Mouse (Mus musculus) hindbrain, postnatal 0 days (tissue): ENCODE measurements around the gene Slc4a2. TPM values are rescaled to one million over a fixed set of nuclear protein-coding genes. Genes with fewer than 3 reads are reported as not detected.

Experiments used
- ATAC-seq: fragments of 200-750 bp; cut with Nextera tagmentation; 2 replicates; pipeline ENCODE4 v1.8.0; 2017; ENCODE audit warnings: mild to moderate bottlenecking, moderate TSS enrichment, moderate library complexity
- DNase-seq: peaks from one replicate; pipeline ENCODE4 v3.0.0-alpha.2; 2015; ENCODE audit warnings: low spot score
- H3K27ac ChIP-seq: fragments of 300-500 bp; sonication (generic); 2 replicates; pipeline ENCODE4 v1.5.1; 2014; ENCODE audit warnings: mild to moderate bottlenecking
- H3K27me3 ChIP-seq: fragments of 300-500 bp; sonication (generic); 2 replicates; pipeline ENCODE4 v1.6.1; 2014; ENCODE audit warnings: low read length, mixed read lengths; ENCODE audit not compliant: insufficient read depth
- H3K36me3 ChIP-seq: fragments of 300-500 bp; sonication (generic); 2 replicates; pipeline ENCODE4 v1.6.1; 2014; ENCODE audit warnings: low read length, mixed read lengths; ENCODE audit not compliant: insufficient read depth
- H3K4me1 ChIP-seq: fragments of 300-500 bp; sonication (generic); 2 replicates; pipeline ENCODE4 v1.6.1; 2014; ENCODE audit warnings: antibody characterized with exemption, low read length, mixed read lengths; ENCODE audit not compliant: insufficient read depth
- H3K4me2 ChIP-seq: fragments of 300-500 bp; sonication (generic); 2 replicates; pipeline ENCODE4 v1.6.1; 2014; ENCODE audit warnings: low read depth, mild to moderate bottlenecking, low read length, moderate library complexity, mixed read lengths
- H3K4me3 ChIP-seq: fragments of 300-500 bp; sonication (generic); 2 replicates; pipeline ENCODE4 v1.5.1; 2014; ENCODE audit warnings: low read length
- H3K9ac ChIP-seq: fragments of 300-500 bp; sonication (generic); replicated peaks from 2 replicates; pipeline ENCODE4 v1.6.1; 2014; ENCODE audit warnings: mild to moderate bottlenecking, low read length, moderate library complexity, mixed read lengths
- H3K9me3 ChIP-seq: fragments of 300-500 bp; sonication (generic); 2 replicates; pipeline ENCODE4 v1.6.1; 2016; ENCODE audit warnings: low read length, mixed read lengths
- CTCF ChIP-seq: IDR thresholded peaks from 2 replicates; pipeline ENCODE4 v1.5.1; 2016; ENCODE audit warnings: antibody characterized with exemption, control low read depth, low read depth
- WGBS: fragments of 180-500 bp; shearing (Covaris S2); extraction: QIAGEN DNeasy Blood & Tissue Kit; methylation state at CpG from one replicate; pipeline ENCODE4 v1.1.7; 2014; 5-methylcytosine and 5-hydroxymethylcytosine counted together
- polyA plus RNA-seq: library from polyadenylated mRNA; unstranded; fragments of >200 nt; fragmentation: Nextera tagmentation; extraction: Ambion mirVana; gene quantifications from 2 replicates; pipeline ENCODE4 v1.2.1, GENCODE M21; 2015
- total RNA-seq: library from RNA; depleted of rRNA; stranded (reverse); fragments of >200 nt; gene quantifications from 2 replicates; pipeline ENCODE4 v1.2.3, GENCODE M21; 2014

Slc4a2 gene
- total and polyA plus RNA-seq, 2 experiments from 2014 or later: 17.8 to 44.4 TPM

DNA sequence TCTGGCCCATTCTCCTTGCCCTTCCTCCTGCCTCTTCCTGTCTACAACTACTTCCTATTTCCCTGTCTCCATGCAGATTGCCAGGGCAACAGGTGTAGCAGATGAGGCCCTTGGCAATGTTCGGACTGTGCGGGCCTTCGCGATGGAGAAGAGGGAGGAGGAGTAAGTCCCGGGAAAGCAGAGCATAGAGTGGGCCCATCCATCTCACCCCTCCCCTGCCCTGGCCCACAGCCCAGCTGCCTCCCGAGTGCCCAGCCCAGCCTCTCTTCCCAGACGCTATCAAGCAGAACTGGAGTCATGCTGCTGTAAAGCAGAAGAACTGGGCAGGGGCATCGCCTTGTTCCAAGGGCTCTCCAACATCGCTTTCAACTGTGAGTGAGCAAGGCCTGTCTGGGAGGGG, 21.7 kb upstream of the Slc4a2 start:
- no peak overlapping the region for H3K4me2 ChIP-seq
- peak; percentile 66 for DNase-seq
- 40% methylated on average over 9 of the region's 9 CpGs for WGBS
- no peaks in the 10 kb centered on the region for H3K4me1 ChIP-seq
- TF ChIP-seq CTCF: no peak
- no peaks in the 10 kb centered on the region for H3K27me3 ChIP-seq
- no peak overlapping the region for H3K9ac ChIP-seq
- peak; percentile 67 for ATAC-seq
- no peak overlapping the region for H3K27ac ChIP-seq
- no peak overlapping the region for H3K4me3 ChIP-seq
- no peaks in the 10 kb centered on the region for H3K9me3 ChIP-seq
- H3K36me3 ChIP-seq: peaks cover 6% of the 10 kb centered on the region

DNA sequence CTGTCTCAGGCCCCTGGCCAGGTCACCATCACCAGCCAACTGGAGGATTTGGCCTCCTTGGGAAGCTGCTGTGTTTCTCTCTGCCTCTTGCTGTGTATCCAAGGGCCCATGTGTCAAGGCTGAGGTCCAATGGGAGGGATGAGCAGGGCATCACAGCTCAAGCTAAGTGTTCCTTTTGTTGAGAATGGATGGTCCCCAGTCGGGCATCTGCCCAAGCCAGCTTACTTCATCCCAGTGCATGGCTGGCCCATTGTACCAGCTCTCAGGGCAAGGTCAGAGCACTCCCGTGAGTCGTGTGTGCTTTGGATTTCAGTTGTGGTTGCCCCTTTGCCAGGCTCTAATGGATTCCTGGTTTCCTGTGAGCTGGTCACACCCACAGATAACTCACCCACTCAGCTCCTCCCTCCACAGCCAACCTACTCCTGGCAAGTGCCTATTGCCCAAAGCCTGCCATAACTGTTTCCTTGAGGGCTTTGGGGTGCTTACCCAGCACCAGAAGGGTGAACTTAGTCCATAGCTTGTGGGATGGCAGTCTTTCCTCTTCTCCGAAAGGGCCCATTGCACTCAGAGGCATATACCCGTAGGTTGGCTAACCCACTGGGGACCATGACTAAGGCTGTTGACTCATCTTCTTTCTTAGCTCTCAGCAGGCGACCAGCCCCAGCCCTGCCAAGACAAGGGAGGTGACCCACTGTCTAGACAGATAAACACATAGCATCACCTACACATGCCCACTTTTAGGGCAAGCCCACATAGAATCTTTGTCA, 18.9 kb upstream of the Slc4a2 start:
- peaks cover 12% of the 10 kb centered on the region for H3K36me3 ChIP-seq
- no peak for ATAC-seq

DNA sequence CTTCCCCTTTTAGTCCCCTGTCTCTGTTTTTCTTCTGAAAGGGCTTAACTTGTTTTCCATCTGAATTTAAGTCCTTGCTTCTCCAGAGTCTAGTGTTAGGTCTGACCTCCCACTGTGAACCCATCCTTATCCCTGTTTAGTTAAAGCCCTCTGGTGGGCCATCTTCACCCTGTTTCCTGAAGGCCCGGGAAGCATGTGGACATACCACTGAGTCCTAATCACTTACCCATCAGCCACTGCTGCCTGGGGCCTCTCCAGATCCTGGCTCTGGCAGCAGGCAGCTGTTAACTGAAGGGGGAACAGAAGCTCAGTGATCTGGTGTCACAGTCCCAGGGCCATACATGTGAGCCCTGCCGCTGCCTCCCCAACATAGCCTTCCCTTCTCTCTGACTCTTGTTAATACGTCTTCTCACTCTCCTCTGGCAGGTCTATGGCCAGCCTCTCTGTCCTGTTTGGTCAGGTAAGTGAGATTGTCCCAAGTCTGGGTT, 18.2 kb upstream of the Slc4a2 start:
- Histone ChIP-seq H3K4me2 (no peak overlapping the region), H3K4me1 (no peaks in the 10 kb centered on the region), H3K9me3 (no peaks in the 10 kb centered on the region), H3K4me3 (no peak overlapping the region), H3K36me3 (peaks cover 12% of the 10 kb centered on the region; the same call in 1 of the 2 replicates), H3K27me3 (no peaks in the 10 kb centered on the region), H3K9ac (no peak overlapping the region), H3K27ac (no peak overlapping the region)
- DNase-seq (no peak), ATAC-seq (no peak)
- TF ChIP-seq CTCF: no peak
- 68% methylated on average over 3 of the region's 3 CpGs for WGBS

More for the DNA sequence above, 18.9 kb upstream of the Slc4a2 start:
- Histone ChIP-seq H3K27ac (no peak overlapping the region), H3K9ac (no peak overlapping the region), H3K4me2 (no peak overlapping the region), H3K9me3 (no peaks in the 10 kb centered on the region), H3K4me1 (no peaks in the 10 kb centered on the region), H3K27me3 (no peaks in the 10 kb centered on the region), H3K4me3 (no peak overlapping the region)
- no peak for TF ChIP-seq CTCF
- DNase-seq: no peak
- WGBS: 77% methylated on average over 6 of the region's 6 CpGs

DNA sequence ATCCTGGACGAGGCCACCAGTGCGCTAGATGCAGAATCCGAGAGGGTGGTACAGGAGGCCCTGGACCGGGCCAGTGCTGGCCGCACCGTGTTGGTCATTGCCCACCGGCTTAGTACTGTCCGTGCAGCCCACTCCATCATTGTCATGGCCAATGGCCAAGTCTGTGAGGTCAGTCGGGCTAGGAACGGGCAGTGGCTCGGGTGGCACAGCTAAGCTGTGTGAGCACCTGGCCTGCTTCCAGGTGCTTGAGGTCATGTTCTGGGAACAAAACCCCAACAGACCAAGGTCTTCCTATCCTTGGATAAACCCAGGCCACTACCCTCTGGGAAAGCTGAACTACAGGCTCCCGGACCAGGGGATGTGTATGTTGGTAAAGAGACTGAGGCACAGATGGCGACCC, 15.0 kb upstream of the Slc4a2 start:
- TF ChIP-seq CTCF: no peak
- DNase-seq: no peak
- H3K36me3 ChIP-seq: peaks cover 12% of the 10 kb centered on the region; the same call in 1 of the 2 replicates

DNA sequence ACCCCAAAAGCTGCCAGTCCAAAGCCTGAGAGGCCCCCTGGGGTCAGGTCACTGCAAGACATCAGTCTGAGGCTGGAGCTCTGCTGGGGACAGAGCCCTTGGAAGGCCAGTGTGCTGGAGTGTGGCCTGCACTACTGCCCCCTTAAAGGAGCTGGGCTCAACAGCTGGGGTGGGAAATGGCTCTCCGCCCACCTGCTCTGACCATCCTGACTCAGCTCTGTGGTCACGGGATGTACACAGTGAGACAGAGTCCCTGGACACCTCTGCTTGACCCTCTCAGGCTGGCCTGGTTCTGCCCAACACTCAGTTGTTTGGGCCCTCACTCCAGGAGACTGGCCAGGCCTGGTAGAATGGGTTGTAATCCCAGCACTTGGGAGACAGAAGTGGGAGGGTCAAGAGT, 14.2 kb upstream of the Slc4a2 start:
- Histone ChIP-seq H3K4me2 (no peak overlapping the region), H3K36me3 (peaks cover 7% of the 10 kb centered on the region; the same call in 1 of the 2 replicates), H3K9me3 (no peaks in the 10 kb centered on the region), H3K27ac (no peak overlapping the region), H3K4me1 (no peaks in the 10 kb centered on the region), H3K9ac (no peak overlapping the region), H3K4me3 (no peak overlapping the region), H3K27me3 (no peaks in the 10 kb centered on the region)
- WGBS: 53% methylated on average over 2 of the region's 2 CpGs
- no peak for ATAC-seq
- no peak for DNase-seq
- TF ChIP-seq CTCF: no peak

More for the DNA sequence above, 15.0 kb upstream of the Slc4a2 start:
- Histone ChIP-seq H3K4me3 (no peak overlapping the region), H3K4me2 (no peak overlapping the region), H3K27ac (no peak overlapping the region), H3K9me3 (no peaks in the 10 kb centered on the region), H3K27me3 (no peaks in the 10 kb centered on the region), H3K4me1 (no peaks in the 10 kb centered on the region), H3K9ac (no peak overlapping the region)
- 76% methylated on average over 13 of the region's 13 CpGs for whole genome bisulfite sequencing
- ATAC-seq: no peak

DNA sequence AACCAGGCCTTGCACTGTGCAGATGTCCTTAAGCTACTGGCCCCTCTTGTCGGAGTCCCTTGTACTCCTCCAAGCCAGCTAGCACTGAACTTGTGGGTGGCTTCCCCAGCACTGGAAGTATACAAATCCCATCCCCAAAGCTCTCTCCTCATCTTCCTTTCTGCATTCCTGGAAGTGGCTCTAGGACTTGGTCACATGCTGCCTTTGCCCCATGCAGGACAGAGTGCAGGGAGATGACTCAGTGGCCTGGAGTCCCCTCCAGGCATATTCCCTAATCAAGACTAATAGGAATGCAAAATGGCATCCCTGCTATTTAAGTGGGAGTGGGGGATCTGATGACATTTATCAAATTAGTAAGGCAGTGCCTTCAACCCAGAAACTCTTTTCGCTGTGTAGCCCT, 11.6 kb upstream of the Slc4a2 start:
- Histone ChIP-seq H3K27me3 (no peaks in the 10 kb centered on the region), H3K4me3 (no peak overlapping the region), H3K4me1 (peaks cover 8% of the 10 kb centered on the region), H3K9ac (no peak overlapping the region), H3K36me3 (0 out of 2 replicates have a peak, but pooled peaks cover 6% of the 10 kb centered on the region), H3K4me2 (no peak overlapping the region), H3K27ac (no peak overlapping the region), H3K9me3 (no peaks in the 10 kb centered on the region)
- no peak for ATAC-seq
- DNase-seq: no peak
- TF ChIP-seq CTCF: no peak
- 95% methylated on average over 2 of the region's 2 CpGs for WGBS
